Comparison of ENCODE assay signal across 21 mouse cellular contexts in genomic region chr1:182253756-182254534, GRCm38 (mm10). TPM values are rescaled to one million over a fixed set of nuclear protein-coding genes. Genes with fewer than 3 reads are reported as not detected.
DNase-seq lines count a peak whose midpoint lies in the region; ATAC-seq and TF ChIP-seq lines count a peak whose summit lies in the region.
"Had no signal": no experiment of that assay in that cellular context is flagged by ENCODE, and none has a peak within 500 bp of the region (broad histone marks: within the 10 kb centered on the region; RNA-seq: fewer than 3 reads in every experiment).

No protein-coding gene starts in this region.

- TF ChIP-seq POLR2A in liver, adult 2 months (IDR thresholded peaks at IDR 0.05; ENCODE audit: extremely low read depth, insufficient read depth, low read length) = no peak

- WGBS in liver, adult 2 months = 84% methylated on average over 12 of the region's 12 CpGs
- WGBS in liver, embryonic 12.5 days (ENCODE audit: insufficient replicate concordance) = 72% methylated on average over 12 of the region's 12 CpGs
- WGBS in lung, postnatal 0 days = 63% methylated on average over 12 of the region's 12 CpGs

- peaks cover 16% of the 10 kb centered on the region for H3K4me1 ChIP-seq in liver, adult 2 months (ENCODE audit: control insufficient read depth, insufficient read depth, low read length)
- H3K4me1 ChIP-seq in liver, embryonic 12.5 days = no peaks in the 10 kb centered on the region
- H3K4me1 ChIP-seq in lung, postnatal 0 days (ENCODE audit: insufficient read depth, low read depth, low read length) = 0 out of 2 replicates have a peak, but pooled peaks cover 4% of the 10 kb centered on the region
- H3K4me1 ChIP-seq: heart, embryonic 15.5 days; hindbrain, embryonic 13.5 days had no signal

- H3K4me2 ChIP-seq in liver, embryonic 12.5 days = no peak overlapping the region
- no peak overlapping the region for H3K4me2 ChIP-seq in lung, postnatal 0 days (replicated peaks; ENCODE audit: low read depth, low read length)
- H3K4me2 ChIP-seq: heart, embryonic 15.5 days; hindbrain, embryonic 13.5 days; limb, embryonic 15.5 days; midbrain, embryonic 12.5 days had no signal

- no peak for ATAC-seq in liver, embryonic 12.5 days
- ATAC-seq in activated CD4-positive, CD25-positive, alpha-beta regulatory T cell, adult 4 months = peak; percentile 1
- ATAC-seq in lung, postnatal 0 days = peak; percentile 71
- peak; percentile 27; the same call in 1 of the 2 replicates for ATAC-seq in megakaryocyte-erythroid progenitor cell, adult 5-6 weeks (replicated peaks; ENCODE audit: low FRiP score, low TSS enrichment, poor library complexity, severe bottlenecking)

- H3K27me3 ChIP-seq in liver, adult 2 months (ENCODE audit: control insufficient read depth, insufficient read depth, low read length) = no peaks in the 10 kb centered on the region
- no peaks in the 10 kb centered on the region for H3K27me3 ChIP-seq in liver, embryonic 12.5 days (replicated peaks)
- H3K27me3 ChIP-seq in lung, postnatal 0 days (replicated peaks; ENCODE audit: insufficient read depth, low read length) = no peaks in the 10 kb centered on the region
- H3K27me3 ChIP-seq: heart, embryonic 15.5 days; hindbrain, embryonic 13.5 days; limb, embryonic 15.5 days had no signal

- peak; percentile 8; the same call in 1 of the 2 replicates for TF ChIP-seq EP300 in lung, postnatal 0 days (IDR thresholded peaks at IDR 0.05)

- no peaks in the 10 kb centered on the region for H3K79me2 ChIP-seq in liver, adult 2 months (ENCODE audit: control insufficient read depth, insufficient read depth, low read length)

- H3K4me3 ChIP-seq in liver, adult 2 months (ENCODE audit: insufficient read depth, low read depth, low read length) = no peak overlapping the region
- no peak overlapping the region for H3K4me3 ChIP-seq in liver, embryonic 12.5 days
- no peak overlapping the region for H3K4me3 ChIP-seq in lung, postnatal 0 days (ENCODE audit: low read depth, low read length)
- H3K4me3 ChIP-seq: heart, adult 2 months; heart, embryonic 15.5 days; hindbrain, embryonic 13.5 days; limb, embryonic 15.5 days; midbrain, embryonic 12.5 days had no signal

- H3K36me3 ChIP-seq in liver, adult 2 months (ENCODE audit: control insufficient read depth, insufficient read depth, low read length) = no peaks in the 10 kb centered on the region
- H3K36me3 ChIP-seq in liver, embryonic 12.5 days = no peaks in the 10 kb centered on the region
- H3K36me3 ChIP-seq in lung, postnatal 0 days (ENCODE audit: insufficient read depth, low read length) = no peaks in the 10 kb centered on the region
- H3K36me3 ChIP-seq: heart, embryonic 15.5 days; hindbrain, embryonic 13.5 days; limb, embryonic 15.5 days; midbrain, embryonic 12.5 days had no signal

- no peak overlapping the region for H3K9ac ChIP-seq in liver, adult 2 months (ENCODE audit: low read depth, low read length)
- no peak overlapping the region for H3K9ac ChIP-seq in liver, embryonic 12.5 days
- H3K9ac ChIP-seq in lung, postnatal 0 days (replicated peaks; ENCODE audit: low read depth) = no peak overlapping the region
- H3K9ac ChIP-seq: heart, embryonic 15.5 days; hindbrain, embryonic 13.5 days; limb, embryonic 15.5 days; midbrain, embryonic 12.5 days had no signal

- no peaks in the 10 kb centered on the region for H3K9me3 ChIP-seq in liver, embryonic 12.5 days (replicated peaks)
- no peaks in the 10 kb centered on the region for H3K9me3 ChIP-seq in lung, postnatal 0 days (ENCODE audit: low read length)
- H3K9me3 ChIP-seq: heart, embryonic 15.5 days; hindbrain, embryonic 13.5 days; limb, embryonic 15.5 days had no signal

- no peak overlapping the region for H3K27ac ChIP-seq in liver, adult 2 months (replicated peaks; ENCODE audit: insufficient read depth, low read depth, low read length)
- H3K27ac ChIP-seq in liver, embryonic 12.5 days = no peak overlapping the region
- peak overlapping the region; percentile 43; the same call in 1 of the 2 replicates for H3K27ac ChIP-seq in lung, postnatal 0 days (ENCODE audit: low read length)
- H3K27ac ChIP-seq: heart, adult 2 months; heart, embryonic 15.5 days; hindbrain, embryonic 13.5 days; limb, embryonic 15.5 days; midbrain, embryonic 12.5 days had no signal

- TF ChIP-seq CTCF in liver, adult 2 months (IDR thresholded peaks at IDR 0.05; ENCODE audit: low read depth, low read length) = no peak
- TF ChIP-seq CTCF in lung, postnatal 0 days (IDR thresholded peaks at IDR 0.05) = no peak

- peak; percentile 58 for DNase-seq in liver, adult 2 months (ENCODE audit: extremely low read depth, low read depth, low spot score)
- peak; percentile 78 for DNase-seq in lung, postnatal 0 days (ENCODE audit: low spot score)
- DNase-seq in kidney, adult 9 months = no peak
- DNase-seq in urinary bladder, adult 2 months (ENCODE audit: low spot score) = no peak
- DNase-seq in layer of hippocampus, postnatal 14 days (ENCODE audit: low spot score in 2 of 2) = no peak
- DNase-seq: adrenal gland, postnatal 36 days; cerebellum, adult 11 months; cerebellum, adult 9-11 months; gastrocnemius, postnatal 36 days; heart, postnatal 36 days; kidney, adult 8-10 months; kidney, postnatal 25 days; left cerebral cortex, postnatal 4 days had no signal

RNA-seq across cellular contexts. Expression of gene Degs1, which starts 28.7 kb away (rescaled TPM):
- 57.4 and 86.8 TPM in 2 replicates for total RNA-seq in liver, adult 2 months (2014; rRNA removed)
- 49.3 and 50.3 TPM in 2 replicates for polyA plus RNA-seq in liver, adult 2 months (2012; rRNA removed)
- 105 and 110 TPM in 2 replicates for polyA plus RNA-seq in liver, embryonic 12.5 days (2016; fragmentation: Nextera tagmentation; extraction: Ambion mirVana)
- 100 to 1,000 TPM; 109 to 114 TPM for polyA plus RNA-seq in activated CD4-positive, CD25-positive, alpha-beta regulatory T cell, adult 4 months (2017; shearing (Covaris generic))
- 194 and 219 TPM in 2 replicates for polyA plus RNA-seq in lung, postnatal 0 days (2015; fragmentation: Nextera tagmentation; extraction: Ambion mirVana)
- total RNA-seq in megakaryocyte-erythroid progenitor cell, adult 5-6 weeks (2014; fragmentation: Nextera tagmentation) = 37.5 and 39.8 TPM in 2 replicates
- 35.8 and 36.9 TPM in 2 replicates for total RNA-seq in megakaryocyte-erythroid progenitor cell, adult 5-6 weeks (2017)
- polyA plus RNA-seq in urinary bladder, adult 2 months (2012; rRNA removed) = 71.9 and 84.2 TPM in 2 replicates
- 10 to 100 TPM; 80.8 to 93.6 TPM for total RNA-seq in layer of hippocampus, postnatal 14 days (2021)

Comparison
In these comparisons a context has a peak if more than half of its experiments do, and no peak if none do; other contexts are left out.
1. DNase-seq: peak in liver, adult 2 months (single experiment) and lung, postnatal 0 days (single experiment); none in kidney, adult 9 months (single experiment), urinary bladder, adult 2 months (single experiment) and layer of hippocampus, postnatal 14 days (0 of 2).